Mouse (Mus musculus): Measurements from ENCODE around the gene Cenpw. TPM values are rescaled to one million over a fixed set of nuclear protein-coding genes. Genes with fewer than 3 reads are reported as not detected.
A peak's percentile ranks its signal among the peaks of the same experiment; 100 is the strongest.

The Cenpw gene
- under 1 TPM; 0.17 to 0.79 (median 0.37) TPM for total RNA-seq (2022)

- DNase-seq (ENCODE audit: low spot score): peak; percentile 77
Measured at GRCm38 (mm10) chr10:30199916-30200826, at the start of gene Cenpw. Cenpw (minus strand) TSS chr10:30200560.

- DNase-seq (ENCODE audit: low spot score): no peak
Measured at GRCm38 (mm10) chr10:30249654-30250053, 49.3 kb upstream of the Cenpw start.

- no peak for DNase-seq (ENCODE audit: low spot score)
Measured at GRCm38 (mm10) chr10:30199501-30199900, 859 bp downstream of the Cenpw start.

- no peak for DNase-seq (ENCODE audit: low spot score)
Measured at GRCm38 (mm10) chr10:30167700-30168099, 32.7 kb downstream of the Cenpw start.
